Mouse (Mus musculus) layer of hippocampus, adult 9-11 months (tissue): ENCODE data around the gene Rnaset2a.
"Not testable (repeated sequence)": the region's sequence is repeated elsewhere in the genome, so short reads cannot be mapped to it uniquely, and the experiment has no call there.

Source experiments
- DNase-seq: peaks from one replicate; pipeline ENCODE4 v3.0.0; 2022

Rnaset2a gene

GRCm38 (mm10) chr17:8130849-8131248, 17.0 kb downstream of the Rnaset2a start:
- not testable (repeated sequence) for DNase-seq

- DNase-seq = not testable (repeated sequence)
These were observed 18.3 kb downstream of the Rnaset2a start for GRCm38 (mm10) chr17:8129578-8129977.

GRCm38 (mm10) chr17:8128326-8128993, 19.4 kb downstream of the Rnaset2a start:
- DNase-seq = not testable (repeated sequence)

- DNase-seq = not testable (repeated sequence)
These were observed 23.3 kb downstream of the Rnaset2a start for GRCm38 (mm10) chr17:8124586-8124985.

GRCm38 (mm10) chr17:8122974-8123373, 24.9 kb downstream of the Rnaset2a start:
- DNase-seq = not testable (repeated sequence)

GRCm38 (mm10) chr17:8116928-8117327, 31.0 kb downstream of the Rnaset2a start:
- DNase-seq = not testable (repeated sequence)

- not testable (repeated sequence) for DNase-seq
These were observed 31.5 kb downstream of the Rnaset2a start for GRCm38 (mm10) chr17:8116378-8116777.

GRCm38 (mm10) chr17:8112199-8112598, 35.7 kb downstream of the Rnaset2a start:
- not testable (repeated sequence) for DNase-seq

- not testable (repeated sequence) for DNase-seq
These were observed 46.6 kb downstream of the Rnaset2a start for GRCm38 (mm10) chr17:8101297-8101609.

GRCm38 (mm10) chr17:8100405-8101296, 47.2 kb downstream of the Rnaset2a start:
- not testable (repeated sequence) for DNase-seq

- DNase-seq = not testable (repeated sequence)
These were observed 51.7 kb downstream of the Rnaset2a start for GRCm38 (mm10) chr17:8096199-8096598.

GRCm38 (mm10) chr17:8095653-8096052, 52.2 kb downstream of the Rnaset2a start:
- not testable (repeated sequence) for DNase-seq

- DNase-seq = not testable (repeated sequence)
These were observed 55.1 kb downstream of the Rnaset2a start for GRCm38 (mm10) chr17:8092537-8093526.

- not testable (repeated sequence) for DNase-seq
These were observed 56.6 kb downstream of the Rnaset2a start for GRCm38 (mm10) chr17:8091320-8091719.

GRCm38 (mm10) chr17:8069847-8070246, 78.0 kb downstream of the Rnaset2a start:
- DNase-seq = not testable (repeated sequence)
